Mouse (Mus musculus): Measurements from ENCODE around the gene Tfb1m.
A peak's percentile ranks its signal among the peaks of the same experiment; 100 is the strongest.

Gene Tfb1m

GRCm38 (mm10) chr17:3514316-3514715 lies 43.3 kb downstream of the Tfb1m start:
- no peak for DNase-seq (ENCODE audit: low read depth)

GRCm38 (mm10) chr17:3509841-3510240 lies 47.7 kb downstream of the Tfb1m start:
- DNase-seq (ENCODE audit: low read depth), result peak; percentile 78

DNA sequence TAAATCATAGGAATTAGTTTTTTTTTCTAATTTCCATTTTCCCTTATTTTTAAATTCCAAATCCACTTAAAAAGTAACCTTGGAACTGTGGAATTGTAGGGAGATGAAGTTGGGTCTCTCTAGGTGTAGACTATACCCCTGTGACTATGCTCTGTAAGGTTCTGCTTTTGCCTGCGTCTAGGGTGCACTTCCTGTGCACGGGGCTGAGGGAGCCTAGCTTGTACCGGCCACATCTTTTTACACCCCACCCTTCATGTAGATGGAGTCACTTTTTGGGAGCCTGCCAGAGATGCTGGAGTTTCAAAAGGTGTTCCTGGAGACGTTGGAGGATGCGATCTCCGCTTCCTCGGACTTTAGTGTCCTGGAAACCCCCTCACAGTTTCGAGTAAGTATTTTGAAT lies 51.1 kb downstream of the Tfb1m start:
- DNase-seq (ENCODE audit: low read depth), result no peak

GRCm38 (mm10) chr17:3505711-3506110 lies 51.9 kb downstream of the Tfb1m start:
- no peak for DNase-seq (ENCODE audit: low read depth)

- peak; percentile 53 for DNase-seq (ENCODE audit: low read depth)
These were observed 56.6 kb downstream of the Tfb1m start for GRCm38 (mm10) chr17:3500936-3501335.

- no peak for DNase-seq (ENCODE audit: low read depth)
These were observed 57.5 kb downstream of the Tfb1m start for GRCm38 (mm10) chr17:3500076-3500475.

- DNase-seq (ENCODE audit: low read depth), result no peak
These were observed 58.1 kb downstream of the Tfb1m start for GRCm38 (mm10) chr17:3499468-3499867.

- DNase-seq (ENCODE audit: low read depth), result no peak
These were observed 59.0 kb downstream of the Tfb1m start for GRCm38 (mm10) chr17:3498580-3498979.

GRCm38 (mm10) chr17:3498086-3498485 lies 59.5 kb downstream of the Tfb1m start:
- DNase-seq (ENCODE audit: low read depth), result peak; percentile 70

- no peak for DNase-seq (ENCODE audit: low read depth)
These were observed 61.5 kb downstream of the Tfb1m start for GRCm38 (mm10) chr17:3496080-3496479.

GRCm38 (mm10) chr17:3495576-3495975 lies 62.0 kb downstream of the Tfb1m start:
- no peak for DNase-seq (ENCODE audit: low read depth)

GRCm38 (mm10) chr17:3491667-3492066 lies 65.9 kb downstream of the Tfb1m start:
- DNase-seq (ENCODE audit: low read depth), result no peak

- DNase-seq (ENCODE audit: low read depth), result peak; percentile 88
These were observed 66.5 kb downstream of the Tfb1m start for GRCm38 (mm10) chr17:3491065-3491464.

GRCm38 (mm10) chr17:3490216-3490895 lies 67.2 kb downstream of the Tfb1m start:
- DNase-seq (ENCODE audit: low read depth), result peak; percentile 76

GRCm38 (mm10) chr17:3487721-3488601 lies 69.6 kb downstream of the Tfb1m start:
- peak; percentile 35 for DNase-seq (ENCODE audit: low read depth)

- no peak for DNase-seq (ENCODE audit: low read depth)
These were observed 70.4 kb downstream of the Tfb1m start for GRCm38 (mm10) chr17:3487211-3487610.

DNA sequence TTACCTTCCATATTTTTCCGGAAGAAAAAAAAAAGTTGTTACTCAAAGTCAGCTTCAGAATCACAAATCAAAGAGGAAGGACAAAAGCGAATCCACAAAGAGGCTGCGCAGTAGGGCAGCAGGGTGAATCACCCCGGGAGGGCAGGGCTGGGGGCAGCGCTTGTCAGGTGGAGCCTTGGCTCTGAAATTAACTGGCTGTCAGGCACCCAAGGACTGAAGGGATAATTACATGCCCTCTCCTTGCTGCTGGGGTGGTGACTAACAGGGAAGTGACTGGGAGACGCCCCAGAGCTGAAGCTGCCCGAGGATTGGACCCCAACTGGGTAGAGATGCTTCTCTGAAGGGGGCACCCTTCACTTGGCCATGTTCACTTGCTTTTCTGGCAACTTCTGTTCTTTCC lies 71.7 kb downstream of the Tfb1m start:
- no peak for DNase-seq (ENCODE audit: low read depth)

GRCm38 (mm10) chr17:3483091-3483490 lies 74.5 kb downstream of the Tfb1m start:
- DNase-seq (ENCODE audit: low read depth), result no peak

DNA sequence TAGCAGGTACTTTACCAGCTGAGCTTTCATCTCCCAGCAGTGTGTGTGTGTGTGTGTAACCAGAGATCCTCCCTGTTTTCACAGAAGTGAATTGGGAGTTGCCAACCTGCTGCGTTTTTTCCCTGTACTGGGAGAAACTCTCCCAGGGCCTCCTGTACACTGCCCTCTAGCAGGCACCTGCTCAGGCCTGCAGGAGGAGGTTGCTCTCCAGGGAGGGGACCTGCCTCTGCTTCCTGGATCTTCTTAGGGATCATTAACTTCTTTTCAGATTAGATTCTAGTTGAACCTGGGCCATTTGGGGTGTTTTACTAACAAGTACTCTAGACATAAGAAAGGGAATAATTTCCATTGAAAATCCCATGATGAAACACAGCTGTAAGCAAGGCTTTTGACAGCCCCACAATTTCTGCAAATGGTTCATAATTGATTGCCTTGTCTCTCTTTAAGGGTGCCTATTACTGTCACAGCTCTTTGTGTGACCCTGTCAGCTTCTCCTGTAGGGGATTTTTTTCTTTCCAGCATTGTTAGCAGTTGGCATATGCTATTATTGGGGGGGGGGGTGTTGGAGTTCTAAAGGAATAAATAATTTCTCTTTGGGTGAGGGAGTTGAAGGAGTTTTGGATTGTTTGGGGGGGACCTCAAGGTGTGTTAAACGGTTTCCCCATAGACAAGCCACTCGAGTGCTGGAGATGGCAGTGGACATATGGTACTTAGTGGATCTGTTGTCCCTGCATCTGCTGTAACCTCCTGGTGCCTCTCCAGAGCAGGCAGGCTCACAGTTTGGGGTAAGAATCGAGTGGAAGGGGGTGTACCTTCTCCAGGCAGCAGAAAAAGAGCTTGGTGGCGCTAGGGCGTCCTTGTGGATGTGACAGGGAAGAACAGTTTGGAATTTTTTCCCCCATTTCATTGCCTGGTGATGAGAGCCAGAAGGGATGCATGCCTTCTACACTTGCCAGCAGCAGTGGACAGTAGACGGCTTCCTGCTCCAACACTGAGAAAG lies 75.7 kb downstream of the Tfb1m start:
- no peak for DNase-seq (ENCODE audit: low read depth)

DNA sequence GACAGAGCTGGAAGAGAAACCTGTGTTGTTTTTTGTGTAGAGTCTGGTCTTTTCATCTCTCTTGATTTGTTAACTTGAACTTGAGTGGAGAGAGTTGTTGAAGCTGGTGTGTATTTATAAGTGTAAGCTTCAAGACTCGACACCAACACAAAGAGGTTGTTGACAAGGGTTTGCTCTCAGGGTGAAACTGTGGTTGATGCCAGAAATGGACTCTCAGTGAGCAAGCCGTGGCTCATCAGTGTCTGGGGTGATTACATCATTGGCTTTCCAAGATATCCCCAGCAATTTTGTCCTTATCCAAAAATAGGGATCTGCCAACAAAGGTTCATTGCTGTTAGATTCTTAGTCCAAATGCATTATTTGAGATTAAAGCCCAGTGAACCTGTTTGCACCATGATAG lies 81.0 kb downstream of the Tfb1m start:
- no peak for DNase-seq (ENCODE audit: low read depth)

DNA sequence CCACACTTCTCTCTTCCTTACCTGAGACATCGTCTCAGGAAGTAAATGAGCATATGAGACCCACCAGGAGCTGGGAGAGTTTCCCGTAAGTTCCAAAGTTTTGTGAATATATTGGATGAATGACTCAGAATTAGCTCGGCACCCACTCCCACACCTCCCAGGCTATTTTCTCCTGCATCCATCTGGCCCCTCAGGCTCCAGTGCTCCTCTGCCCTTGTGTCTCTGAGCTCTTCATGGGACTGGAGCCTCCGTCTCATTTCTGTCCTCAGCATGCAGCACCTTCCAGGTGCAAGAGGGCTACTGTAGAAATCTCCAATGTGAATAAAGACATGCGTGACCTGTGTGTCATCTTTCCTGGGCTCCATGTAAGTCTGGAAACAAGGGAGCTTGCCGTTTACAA lies 85.6 kb downstream of the Tfb1m start:
- no peak for DNase-seq (ENCODE audit: low read depth)
